Comparison of ENCODE assay signal across 8 mouse cellular contexts in genomic region chr15:98807895-98808650, GRCm38 (mm10). TPM values are rescaled to one million over a fixed set of nuclear protein-coding genes. Genes with fewer than 3 reads are reported as not detected.
DNase-seq lines count a peak whose midpoint lies in the region; ATAC-seq and TF ChIP-seq lines count a peak whose summit lies in the region.

No protein-coding gene starts in this region.

- H3K36me3 ChIP-seq in E14TG2a.4 (ENCODE audit: insufficient read depth, low read length) = peaks cover 18% of the 10 kb centered on the region
- H3K36me3 ChIP-seq in forebrain, embryonic 11.5 days (ENCODE audit: control insufficient read depth, insufficient read depth, low read length) = no peaks in the 10 kb centered on the region
- H3K36me3 ChIP-seq in hindbrain, embryonic 16.5 days (ENCODE audit: control insufficient read depth, insufficient read depth, low read length) = peaks cover 6% of the 10 kb centered on the region
- H3K36me3 ChIP-seq in limb, embryonic 11.5 days (ENCODE audit: control insufficient read depth, insufficient read depth, low read length) = peaks cover 3% of the 10 kb centered on the region; the same call in 1 of the 2 replicates
- H3K36me3 ChIP-seq in neural tube, embryonic 14.5 days (ENCODE audit: control insufficient read depth, insufficient read depth, low read length) = no peaks in the 10 kb centered on the region

- H3K27ac ChIP-seq in forebrain, embryonic 11.5 days (ENCODE audit: low read depth, low read length) = no peak overlapping the region
- no peak overlapping the region for H3K27ac ChIP-seq in hindbrain, embryonic 16.5 days (ENCODE audit: low read depth, low read length)
- no peak overlapping the region for H3K27ac ChIP-seq in limb, embryonic 11.5 days (replicated peaks; ENCODE audit: low read depth, low read length)
- H3K27ac ChIP-seq in neural tube, embryonic 14.5 days (ENCODE audit: low read depth, low read length) = no peak overlapping the region

- under 1% methylated on average over 34 of the region's 34 CpGs for WGBS in forebrain, embryonic 11.5 days
- WGBS in hindbrain, embryonic 16.5 days = under 1% methylated on average over 33 of the region's 34 CpGs
- WGBS in limb, embryonic 11.5 days = under 1% methylated on average over 34 of the region's 34 CpGs
- WGBS in neural tube, embryonic 14.5 days = under 1% methylated on average over 34 of the region's 34 CpGs

- H3K27me3 ChIP-seq in E14TG2a.4 (ENCODE audit: insufficient read depth, low read length) = peaks cover 70% of the 10 kb centered on the region
- H3K27me3 ChIP-seq in forebrain, embryonic 11.5 days (ENCODE audit: control insufficient read depth, insufficient read depth, low read length) = peaks cover 70% of the 10 kb centered on the region
- H3K27me3 ChIP-seq in hindbrain, embryonic 16.5 days (replicated peaks; ENCODE audit: control insufficient read depth, insufficient read depth, low read length) = peaks cover 52% of the 10 kb centered on the region
- H3K27me3 ChIP-seq in limb, embryonic 11.5 days (ENCODE audit: control insufficient read depth, insufficient read depth, low read length) = peaks cover 74% of the 10 kb centered on the region
- H3K27me3 ChIP-seq in neural tube, embryonic 14.5 days (ENCODE audit: control insufficient read depth, insufficient read depth, low read length) = peaks cover 50% of the 10 kb centered on the region

- peaks cover 58% of the 10 kb centered on the region for H3K4me1 ChIP-seq in E14TG2a.4 (replicated peaks; ENCODE audit: low read depth, low read length)
- peaks cover 14% of the 10 kb centered on the region for H3K4me1 ChIP-seq in forebrain, embryonic 11.5 days (replicated peaks; ENCODE audit: control insufficient read depth, insufficient read depth, low read length)
- H3K4me1 ChIP-seq in hindbrain, embryonic 16.5 days (ENCODE audit: control insufficient read depth, insufficient read depth, low read depth, low read length) = peaks cover 41% of the 10 kb centered on the region
- H3K4me1 ChIP-seq in limb, embryonic 11.5 days (ENCODE audit: control insufficient read depth, insufficient read depth, low read length) = peaks cover 21% of the 10 kb centered on the region
- peaks cover 27% of the 10 kb centered on the region for H3K4me1 ChIP-seq in neural tube, embryonic 14.5 days (ENCODE audit: control insufficient read depth, insufficient read depth, low read length)

- no peak for TF ChIP-seq CTCF in E14TG2a.4 (conservative IDR thresholded peaks at IDR 0.05; ENCODE audit: low read length)

- H3K4me3 ChIP-seq in E14TG2a.4 (replicated peaks; ENCODE audit: low read length) = peak overlapping the region; percentile 67
- H3K4me3 ChIP-seq in forebrain, embryonic 11.5 days (ENCODE audit: low read depth, low read length) = peak overlapping the region; percentile 23
- peak overlapping the region; percentile 55 for H3K4me3 ChIP-seq in hindbrain, embryonic 16.5 days (ENCODE audit: low read length)
- peak overlapping the region; percentile 30 for H3K4me3 ChIP-seq in limb, embryonic 11.5 days (ENCODE audit: low read depth, low read length)
- peak overlapping the region; percentile 46 for H3K4me3 ChIP-seq in neural tube, embryonic 14.5 days (ENCODE audit: low read depth, low read length)

- no peak for ATAC-seq in forebrain, embryonic 11.5 days (replicated peaks; ENCODE audit: low FRiP score)
- peak; percentile 58 for ATAC-seq in hindbrain, embryonic 16.5 days
- ATAC-seq in limb, embryonic 11.5 days (ENCODE audit: insufficient number of reproducible peaks, low FRiP score, low TSS enrichment, low read depth) = no peak
- peak; percentile 26 for ATAC-seq in neural tube, embryonic 14.5 days (ENCODE audit: low read depth)

- no peak overlapping the region; the same call in 1 of the 2 replicates for H3K9ac ChIP-seq in forebrain, embryonic 11.5 days (ENCODE audit: low read length)
- peak overlapping the region; percentile 63 for H3K9ac ChIP-seq in hindbrain, embryonic 16.5 days (ENCODE audit: low read depth, low read length)
- H3K9ac ChIP-seq in limb, embryonic 11.5 days (ENCODE audit: low read length) = peak overlapping the region; percentile 27; the same call in 1 of the 2 replicates
- peak overlapping the region; percentile 37 for H3K9ac ChIP-seq in neural tube, embryonic 14.5 days (replicated peaks; ENCODE audit: low read depth, low read length)

- DNase-seq in embryo, embryonic 11 days = peak; percentile 55
- no peak for DNase-seq in embryo, embryonic 9.5 days (ENCODE audit: extremely low spot score)
- peak; percentile 65 for DNase-seq in forebrain, embryonic 11.5 days (ENCODE audit: low spot score)
- DNase-seq in limb, embryonic 11.5 days (ENCODE audit: low spot score) = peak; percentile 48
- DNase-seq in spleen, postnatal 4 days (ENCODE audit: low spot score in 2 of 2) = no peak

- no peaks in the 10 kb centered on the region for H3K9me3 ChIP-seq in E14TG2a.4 (ENCODE audit: low read length)
- no peaks in the 10 kb centered on the region for H3K9me3 ChIP-seq in forebrain, embryonic 11.5 days (ENCODE audit: control insufficient read depth, low read length)
- H3K9me3 ChIP-seq in hindbrain, embryonic 16.5 days (ENCODE audit: control insufficient read depth, low read length) = no peaks in the 10 kb centered on the region
- no peaks in the 10 kb centered on the region for H3K9me3 ChIP-seq in limb, embryonic 11.5 days (ENCODE audit: control insufficient read depth, low read length)
- no peaks in the 10 kb centered on the region for H3K9me3 ChIP-seq in neural tube, embryonic 14.5 days (ENCODE audit: control insufficient read depth, low read length)

- peak overlapping the region; percentile 48 for H3K4me2 ChIP-seq in forebrain, embryonic 11.5 days (ENCODE audit: low read depth, low read length, severe bottlenecking)
- H3K4me2 ChIP-seq in hindbrain, embryonic 16.5 days (ENCODE audit: low read length) = peak overlapping the region; percentile 84
- H3K4me2 ChIP-seq in limb, embryonic 11.5 days (ENCODE audit: low read depth, severe bottlenecking) = peak overlapping the region; percentile 55
- H3K4me2 ChIP-seq in neural tube, embryonic 14.5 days (ENCODE audit: low read depth, low read length) = peak overlapping the region; percentile 71

RNA-seq across cellular contexts. Expression of gene Ddn, which starts 1.2 kb away (rescaled TPM):
- not detected in 2 replicates for polyA plus RNA-seq in forebrain, embryonic 11.5 days (2014; fragmentation: Nextera tagmentation; extraction: Ambion mirVana)
- polyA plus RNA-seq in hindbrain, embryonic 16.5 days (2015; fragmentation: Nextera tagmentation; extraction: Ambion mirVana) = 0.30 and 0.31 TPM in 2 replicates
- not detected in 2 replicates for polyA plus RNA-seq in limb, embryonic 11.5 days (2014; fragmentation: Nextera tagmentation; extraction: Ambion mirVana)
- polyA plus RNA-seq in neural tube, embryonic 14.5 days (2014; fragmentation: Nextera tagmentation; extraction: Ambion mirVana) = 0.44 and 0.54 TPM in 2 replicates

RNA-seq across cellular contexts. Expression of gene Wnt1, which starts 18.4 kb away (rescaled TPM):
- 0.47 and 0.68 TPM in 2 replicates for polyA plus RNA-seq in forebrain, embryonic 11.5 days (2014; fragmentation: Nextera tagmentation; extraction: Ambion mirVana)
- 1.2 and 2.3 TPM in 2 replicates for polyA plus RNA-seq in hindbrain, embryonic 16.5 days (2015; fragmentation: Nextera tagmentation; extraction: Ambion mirVana)
- polyA plus RNA-seq in limb, embryonic 11.5 days (2014; fragmentation: Nextera tagmentation; extraction: Ambion mirVana) = not detected in 2 replicates
- 1.9 and 3.9 TPM in 2 replicates for polyA plus RNA-seq in neural tube, embryonic 14.5 days (2014; fragmentation: Nextera tagmentation; extraction: Ambion mirVana)

RNA-seq across cellular contexts. Expression of gene Prkag1, which starts 23.2 kb away (rescaled TPM):
- polyA plus RNA-seq in forebrain, embryonic 11.5 days (2014; fragmentation: Nextera tagmentation; extraction: Ambion mirVana) = 89.4 and 92.5 TPM in 2 replicates
- polyA plus RNA-seq in hindbrain, embryonic 16.5 days (2015; fragmentation: Nextera tagmentation; extraction: Ambion mirVana) = 72.5 and 74.4 TPM in 2 replicates
- 79.3 and 84.6 TPM in 2 replicates for polyA plus RNA-seq in limb, embryonic 11.5 days (2014; fragmentation: Nextera tagmentation; extraction: Ambion mirVana)
- 57.7 and 61.6 TPM in 2 replicates for polyA plus RNA-seq in neural tube, embryonic 14.5 days (2014; fragmentation: Nextera tagmentation; extraction: Ambion mirVana)

RNA-seq across cellular contexts. Expression of gene Wnt10b, which starts 30.1 kb away (rescaled TPM):
- polyA plus RNA-seq in forebrain, embryonic 11.5 days (2014; fragmentation: Nextera tagmentation; extraction: Ambion mirVana) = 0.41 and 0.43 TPM in 2 replicates
- polyA plus RNA-seq in hindbrain, embryonic 16.5 days (2015; fragmentation: Nextera tagmentation; extraction: Ambion mirVana) = 0.06 TPM in 1 of 2 replicates, not detected in the other
- polyA plus RNA-seq in limb, embryonic 11.5 days (2014; fragmentation: Nextera tagmentation; extraction: Ambion mirVana) = 0.81 and 1.5 TPM in 2 replicates
- 0.19 TPM in 1 of 2 replicates, not detected in the other for polyA plus RNA-seq in neural tube, embryonic 14.5 days (2014; fragmentation: Nextera tagmentation; extraction: Ambion mirVana)

RNA-seq across cellular contexts. Expression of gene Arf3, which starts 45.1 kb away (rescaled TPM):
- polyA plus RNA-seq in forebrain, embryonic 11.5 days (2014; fragmentation: Nextera tagmentation; extraction: Ambion mirVana) = 38.1 and 41.4 TPM in 2 replicates
- polyA plus RNA-seq in hindbrain, embryonic 16.5 days (2015; fragmentation: Nextera tagmentation; extraction: Ambion mirVana) = 107 TPM in 2 replicates
- 34.7 and 36.4 TPM in 2 replicates for polyA plus RNA-seq in limb, embryonic 11.5 days (2014; fragmentation: Nextera tagmentation; extraction: Ambion mirVana)
- polyA plus RNA-seq in neural tube, embryonic 14.5 days (2014; fragmentation: Nextera tagmentation; extraction: Ambion mirVana) = 66.3 and 77.2 TPM in 2 replicates

Comparison
In these comparisons a context has a peak if more than half of its experiments do, and no peak if none do; other contexts are left out.
1. DNase-seq: peak in embryo, embryonic 11 days (single experiment), forebrain, embryonic 11.5 days (single experiment) and limb, embryonic 11.5 days (single experiment); none in embryo, embryonic 9.5 days (single experiment) and spleen, postnatal 4 days (0 of 2).
2. ATAC-seq: peak in hindbrain, embryonic 16.5 days (single experiment) and neural tube, embryonic 14.5 days (single experiment); none in forebrain, embryonic 11.5 days (single experiment) and limb, embryonic 11.5 days (single experiment).
3. Peak in every context shown above with its lines, with median percentiles within 50 percentile points of each other: H3K4me3 ChIP-seq and H3K4me2 ChIP-seq.